Mouse (Mus musculus) T-helper 1 cell (primary cell): ENCODE measurements around the gene Rps6ka5.

Experiments
- in situ Hi-C: fragments of 300-600 bp; cut with MboI, MseI; formaldehyde crosslinking; loops from one replicate; pipeline ENCODE4 v1.15.1; 2025; ENCODE audit warnings: high pct_unique_total_duplicates

The Rps6ka5 gene

GRCm38 (mm10) chr12:100726651-100727050 is at the start of gene Rps6ka5:
TSS of gene Rps6ka5 (minus strand) at chr12:100726983.
- in situ Hi-C loops, result loop anchor here (25.0 kb wide), 1 partner anchor 1711 kb away; the partner anchor contains the start of gene Lgmn

- in situ Hi-C loops, result no loop called here
These were observed 49.3 kb upstream of the Rps6ka5 start for GRCm38 (mm10) chr12:100775911-100776581.

- in situ Hi-C loops, result no loop called here
These were observed 48.5 kb upstream of the Rps6ka5 start for GRCm38 (mm10) chr12:100775291-100775690.

GRCm38 (mm10) chr12:100774756-100775155 is 48.0 kb upstream of the Rps6ka5 start:
- in situ Hi-C loops, result no loop called here

- in situ Hi-C loops, result no loop called here
These were observed 45.6 kb upstream of the Rps6ka5 start for GRCm38 (mm10) chr12:100772230-100772984.

GRCm38 (mm10) chr12:100770765-100771164 is 44.0 kb upstream of the Rps6ka5 start:
- in situ Hi-C loops, result no loop called here

- in situ Hi-C loops, result no loop called here
These were observed 43.1 kb upstream of the Rps6ka5 start for GRCm38 (mm10) chr12:100769871-100770270.

- in situ Hi-C loops, result no loop called here
These were observed 37.7 kb upstream of the Rps6ka5 start for GRCm38 (mm10) chr12:100764329-100765018.

- in situ Hi-C loops, result no loop called here
These were observed 36.1 kb upstream of the Rps6ka5 start for GRCm38 (mm10) chr12:100762663-100763425.

GRCm38 (mm10) chr12:100757427-100757826 is 30.6 kb upstream of the Rps6ka5 start:
- in situ Hi-C loops, result no loop called here

GRCm38 (mm10) chr12:100753716-100754115 is 26.9 kb upstream of the Rps6ka5 start:
- in situ Hi-C loops, result no loop called here

- in situ Hi-C loops, result no loop called here
These were observed 26.2 kb upstream of the Rps6ka5 start for GRCm38 (mm10) chr12:100752977-100753376.

- in situ Hi-C loops, result loop anchor here (25.0 kb wide), 1 partner anchor 1695 kb away; the partner anchor contains the start of gene Lgmn
These were observed 15.7 kb upstream of the Rps6ka5 start for GRCm38 (mm10) chr12:100742468-100742867.

GRCm38 (mm10) chr12:100740313-100740712 is 13.5 kb upstream of the Rps6ka5 start:
- in situ Hi-C loops, result loop anchor here (25.0 kb wide), 1 partner anchor 1697 kb away; the partner anchor contains the start of gene Lgmn

- in situ Hi-C loops, result loop anchor here (25.0 kb wide), 1 partner anchor 1698 kb away; the partner anchor contains the start of gene Lgmn
These were observed 12.3 kb upstream of the Rps6ka5 start for GRCm38 (mm10) chr12:100739011-100739570.

- in situ Hi-C loops, result loop anchor here (25.0 kb wide), 1 partner anchor 1699 kb away; the partner anchor contains the start of gene Lgmn
These were observed 11.7 kb upstream of the Rps6ka5 start for GRCm38 (mm10) chr12:100738498-100738897.

GRCm38 (mm10) chr12:100735581-100735980 is 8.8 kb upstream of the Rps6ka5 start:
- in situ Hi-C loops, result loop anchor here (25.0 kb wide), 1 partner anchor 1702 kb away; the partner anchor contains the start of gene Lgmn

GRCm38 (mm10) chr12:100735156-100735555 is 8.4 kb upstream of the Rps6ka5 start:
- in situ Hi-C loops, result loop anchor here (25.0 kb wide), 1 partner anchor 1702 kb away; the partner anchor contains the start of gene Lgmn

- in situ Hi-C loops, result loop anchor here (25.0 kb wide), 1 partner anchor 1708 kb away; the partner anchor contains the start of gene Lgmn
These were observed 2.1 kb upstream of the Rps6ka5 start for GRCm38 (mm10) chr12:100728646-100729485.

- in situ Hi-C loops, result loop anchor here (25.0 kb wide), 1 partner anchor 1709 kb away; the partner anchor contains the start of gene Lgmn
These were observed 1.1 kb upstream of the Rps6ka5 start for GRCm38 (mm10) chr12:100727891-100728290.
